Mouse (Mus musculus) thymus, adult 2 months (tissue): Measurements from ENCODE around the gene Tmem63a. TPM values are rescaled to one million over a fixed set of nuclear protein-coding genes. Genes with fewer than 3 reads are reported as not detected.
A peak's percentile ranks its signal among the peaks of the same experiment; 100 is the strongest.
"Not testable (repeated sequence)": the region's sequence is repeated elsewhere in the genome, so short reads cannot be mapped to it uniquely, and the experiment has no call there.

ENCODE experiments used
- DNase-seq: peaks from one replicate; pipeline ENCODE4 v3.0.0; 2021
- H3K27ac ChIP-seq: fragments of 200-500 bp; 2 replicates; pipeline ENCODE4 v1.5.1; 2012; ENCODE audit warnings: low read length, control low read depth; ENCODE audit not compliant: control insufficient read depth, insufficient read depth
- H3K27me3 ChIP-seq: fragments of 200-500 bp; 2 replicates; pipeline ENCODE4 v1.6.1; 2012; ENCODE audit warnings: mild to moderate bottlenecking, low read length, moderate library complexity, mixed read lengths; ENCODE audit not compliant: control insufficient read depth, insufficient read depth
- H3K36me3 ChIP-seq: fragments of 200-500 bp; 2 replicates; pipeline ENCODE4 v1.6.1; 2012; ENCODE audit warnings: mild to moderate bottlenecking, low read length, moderate library complexity; ENCODE audit not compliant: control insufficient read depth, insufficient read depth
- H3K4me1 ChIP-seq: fragments of 200-500 bp; replicated peaks from 2 replicates; pipeline ENCODE4 v1.6.1; 2012; ENCODE audit warnings: low read length; ENCODE audit not compliant: control insufficient read depth, insufficient read depth
- H3K4me3 ChIP-seq: fragments of 200-500 bp; 2 replicates; pipeline ENCODE4 v1.5.1; 2012; ENCODE audit warnings: mild to moderate bottlenecking, low read length, control low read depth, moderate library complexity; ENCODE audit not compliant: control insufficient read depth, insufficient read depth
- CTCF ChIP-seq: fragments of 200-500 bp; IDR thresholded peaks from 2 replicates; pipeline ENCODE4 v1.5.1; 2012; ENCODE audit warnings: mild to moderate bottlenecking, control low read depth, low read length, moderate library complexity, borderline replicate concordance; ENCODE audit not compliant: control insufficient read depth, poor library complexity, insufficient read depth; ENCODE audit errors: extremely low read depth
- POLR2A ChIP-seq: fragments of 200-500 bp; IDR thresholded peaks from 2 replicates; pipeline ENCODE4 v1.6.1; 2012; ENCODE audit warnings: mild to moderate bottlenecking, low read length, control low read depth, moderate library complexity; ENCODE audit not compliant: control insufficient read depth, poor library complexity, insufficient read depth; ENCODE audit errors: extremely low read depth
- WGBS: fragments of 180-500 bp; shearing (Covaris S2); methylation state at CpG from one replicate; pipeline ENCODE4 v1.1.7; 2018; 5-methylcytosine and 5-hydroxymethylcytosine counted together
- polyA plus RNA-seq: library from polyadenylated mRNA; depleted of rRNA; stranded (reverse); fragments of >200 nt; gene quantifications from 2 replicates; pipeline ENCODE4 v1.2.3, GENCODE M21; 2012; rRNA removed

The Tmem63a gene
- polyA plus RNA-seq, result 47.3 and 49.3 TPM in 2 replicates

GRCm38 (mm10) chr1:180942166-180943031 lies at the start of gene Tmem63a:
Gene Tmem63a, plus strand, starts transcription at chr1:180942344.
- Histone ChIP-seq H3K36me3 (no peaks in the 10 kb centered on the region), H3K27me3 (no peaks in the 10 kb centered on the region), H3K4me3 (peak within 1 kb of the TSS; percentile 56), H3K4me1 (peaks cover 51% of the 10 kb centered on the region), H3K27ac (peak within 1 kb of the TSS; percentile 15; the same call in 1 of the 2 replicates)
- under 1% methylated on average over 73 of the region's 73 CpGs for whole genome bisulfite sequencing
- no peak for TF ChIP-seq CTCF
- peak; percentile 35; the same call in 1 of the 2 replicates for TF ChIP-seq POLR2A
- peak; percentile 70 for DNase-seq

GRCm38 (mm10) chr1:180892808-180893207 lies 49.3 kb upstream of the Tmem63a start, which contains the start of gene Lefty2:
Gene Lefty2, plus strand, starts transcription at chr1:180893108.
- no peak for TF ChIP-seq POLR2A
- TF ChIP-seq CTCF, result no peak
- WGBS, result 91% methylated on average over 10 of the region's 10 CpGs
- DNase-seq, result no peak

GRCm38 (mm10) chr1:180894088-180894987 lies 47.8 kb upstream of the Tmem63a start:
- DNase-seq, H3K4me3 ChIP-seq, H3K27ac ChIP-seq, H3K36me3 ChIP-seq, H3K4me1 ChIP-seq, H3K27me3 ChIP-seq: not testable (repeated sequence)
- 40% methylated on average over 51 of the region's 51 CpGs for WGBS

More at GRCm38 (mm10) chr1:180892808-180893207, 49.3 kb upstream of the Tmem63a start, which contains the start of gene Lefty2:
- Histone ChIP-seq H3K27me3 (no peaks in the 10 kb centered on the region), H3K4me1 (peaks cover 16% of the 10 kb centered on the region), H3K36me3 (no peaks in the 10 kb centered on the region), H3K4me3 (no peak within 1 kb of the TSS), H3K27ac (no peak within 1 kb of the TSS)

GRCm38 (mm10) chr1:180901107-180901506 lies 41.0 kb upstream of the Tmem63a start:
- H3K36me3 ChIP-seq, result no peaks in the 10 kb centered on the region
- DNase-seq, result no peak

GRCm38 (mm10) chr1:180902915-180903314 lies 39.2 kb upstream of the Tmem63a start:
- H3K4me1 ChIP-seq, result peaks cover 9% of the 10 kb centered on the region
- no peak overlapping the region for H3K27ac ChIP-seq
- WGBS, result 76% methylated on average over 5 of the region's 5 CpGs
- TF ChIP-seq CTCF (no peak), POLR2A (no peak)
- DNase-seq, result no peak
- H3K36me3 ChIP-seq, result 0 out of 2 replicates have a peak, but pooled peaks cover 4% of the 10 kb centered on the region
- H3K4me3 ChIP-seq, result no peak overlapping the region
- no peaks in the 10 kb centered on the region for H3K27me3 ChIP-seq

More at GRCm38 (mm10) chr1:180901107-180901506, 41.0 kb upstream of the Tmem63a start:
- Histone ChIP-seq H3K4me1 (peaks cover 9% of the 10 kb centered on the region), H3K4me3 (no peak overlapping the region), H3K27ac (no peak overlapping the region), H3K27me3 (no peaks in the 10 kb centered on the region)
- WGBS, result 0% methylated on average over 4 of the region's 4 CpGs
- TF ChIP-seq POLR2A, result no peak

- Histone ChIP-seq H3K4me3 (no peak overlapping the region), H3K27me3 (no peaks in the 10 kb centered on the region), H3K4me1 (peaks cover 13% of the 10 kb centered on the region), H3K27ac (peak overlapping the region; percentile 10; the same call in 1 of the 2 replicates), H3K36me3 (0 out of 2 replicates have a peak, but pooled peaks cover 4% of the 10 kb centered on the region)
- no peak for TF ChIP-seq POLR2A
- no peak for TF ChIP-seq CTCF
- WGBS, result 30% methylated on average over 10 of the region's 10 CpGs
- no peak for DNase-seq
Observed at GRCm38 (mm10) chr1:180903666-180904038, 38.5 kb upstream of the Tmem63a start.
